22 mouse cellular contexts compared by ENCODE assay signal in the genomic region with DNA sequence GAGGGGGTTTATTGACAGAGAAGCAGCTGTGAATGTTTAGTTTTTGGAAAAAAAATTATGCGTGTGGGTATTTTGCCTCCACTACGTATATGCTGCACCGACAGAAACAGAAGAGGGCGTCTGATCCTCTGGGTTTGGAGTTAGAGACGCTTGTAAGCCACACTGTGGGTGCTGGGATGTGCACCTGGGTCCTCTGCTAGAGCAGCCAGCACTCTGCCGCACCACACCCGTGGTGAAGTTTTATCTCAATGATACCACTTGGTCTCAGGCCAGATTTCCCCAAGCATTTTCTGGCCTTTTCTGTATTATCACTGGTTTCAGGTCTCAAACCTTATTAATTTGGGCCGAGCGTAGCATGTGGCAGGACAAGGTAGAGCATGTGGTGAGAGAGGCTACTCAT.
"Had no signal": no experiment of that assay in that cellular context is flagged by ENCODE, and none has a peak within 500 bp of the region (broad histone marks: within the 10 kb centered on the region; RNA-seq: fewer than 3 reads in every experiment).

No protein-coding gene starts in this region.

- ATAC-seq: intestine, embryonic 16.5 days; midbrain, embryonic 15.5 days had no signal

- H3K9me3 ChIP-seq: limb, embryonic 12.5 days; limb, embryonic 15.5 days; lung, embryonic 15.5 days; midbrain, embryonic 12.5 days; midbrain, embryonic 15.5 days; neural tube, embryonic 13.5 days had no signal

- H3K4me1 ChIP-seq: limb, embryonic 12.5 days; limb, embryonic 15.5 days; lung, embryonic 15.5 days; midbrain, embryonic 15.5 days had no signal

- H3K4me3 ChIP-seq: left cerebral cortex, adult 2 months; limb, embryonic 12.5 days; limb, embryonic 15.5 days; lung, embryonic 15.5 days; midbrain, embryonic 12.5 days; midbrain, embryonic 15.5 days; myocyte; neural tube, embryonic 13.5 days had no signal

- DNase-seq: kidney, adult 18-20 months; kidney, adult 9 months; kidney, postnatal 25 days; layer of hippocampus, postnatal 36 days; left cerebral cortex, postnatal 4 days; lung, adult 18-20 months; lung, postnatal 10 days; lung, postnatal 36 days; retina, postnatal 1 day; right cerebral cortex, postnatal 25 days; thymus, adult 18-20 months; thymus, postnatal 36 days had no signal

- H3K9ac ChIP-seq: limb, embryonic 12.5 days; limb, embryonic 15.5 days; lung, embryonic 15.5 days; midbrain, embryonic 12.5 days; midbrain, embryonic 15.5 days; neural tube, embryonic 13.5 days had no signal

- H3K27ac ChIP-seq: kidney, postnatal 0 days; left cerebral cortex, adult 2 months; limb, embryonic 12.5 days; limb, embryonic 15.5 days; lung, embryonic 15.5 days; midbrain, embryonic 12.5 days; midbrain, embryonic 15.5 days; neural tube, embryonic 13.5 days had no signal

- H3K36me3 ChIP-seq: lung, embryonic 15.5 days; midbrain, embryonic 15.5 days had no signal

- H3K4me2 ChIP-seq: limb, embryonic 12.5 days; limb, embryonic 15.5 days; lung, embryonic 15.5 days; midbrain, embryonic 12.5 days; midbrain, embryonic 15.5 days; neural tube, embryonic 13.5 days had no signal

- H3K27me3 ChIP-seq: limb, embryonic 12.5 days; limb, embryonic 15.5 days; lung, embryonic 15.5 days; midbrain, embryonic 12.5 days; midbrain, embryonic 15.5 days; neural tube, embryonic 13.5 days had no signal
